21 mouse cellular contexts compared by ENCODE assay signal in genomic region chr12:109799395-109799794, GRCm38 (mm10).
A peak's percentile ranks its signal among the peaks of the same experiment; 100 is the strongest.
DNase-seq lines count a peak whose midpoint lies in the region; ATAC-seq and TF ChIP-seq lines count a peak whose summit lies in the region.
"Had no signal": no experiment of that assay in that cellular context is flagged by ENCODE, and none has a peak within 500 bp of the region (broad histone marks: within the 10 kb centered on the region; RNA-seq: fewer than 3 reads in every experiment).

No protein-coding gene starts in this region.

- no peaks in the 10 kb centered on the region for H3K9me3 ChIP-seq in hindbrain, postnatal 0 days (ENCODE audit: low read length)
- H3K9me3 ChIP-seq: forebrain, embryonic 12.5 days; forebrain, embryonic 15.5 days; hindbrain, embryonic 12.5 days; hindbrain, embryonic 15.5 days; intestine, embryonic 15.5 days had no signal

- H3K27me3 ChIP-seq in C2C12 (ENCODE audit: control insufficient read depth, insufficient read depth, insufficient read length) (peaks cover 7% of the 10 kb centered on the region), myocyte (ENCODE audit: control insufficient read depth, insufficient read depth, insufficient read length) (no peaks in the 10 kb centered on the region)
- H3K27me3 ChIP-seq in hindbrain, postnatal 0 days (ENCODE audit: insufficient read depth, low read length), result no peaks in the 10 kb centered on the region
- H3K27me3 ChIP-seq: CH12.LX; forebrain, embryonic 12.5 days; forebrain, embryonic 15.5 days; hindbrain, embryonic 12.5 days; hindbrain, embryonic 15.5 days; intestine, embryonic 15.5 days had no signal

- TF ChIP-seq CTCF in C2C12 (IDR thresholded peaks at IDR 0.05; ENCODE audit: control insufficient read depth, insufficient read depth, insufficient read length), result no peak
- TF ChIP-seq CTCF in hindbrain, postnatal 0 days (IDR thresholded peaks at IDR 0.05; ENCODE audit: low read depth), result no peak

- H3K4me1 ChIP-seq in hindbrain, postnatal 0 days (ENCODE audit: insufficient read depth, low read length), result no peaks in the 10 kb centered on the region
- H3K4me1 ChIP-seq: forebrain, embryonic 12.5 days; forebrain, embryonic 15.5 days; hindbrain, embryonic 12.5 days; hindbrain, embryonic 15.5 days; intestine, embryonic 15.5 days had no signal

- no peak overlapping the region for H3ac ChIP-seq in C2C12 (ENCODE audit: control insufficient read depth, insufficient read length, low read depth)
- H3ac ChIP-seq in myocyte (ENCODE audit: control insufficient read depth, insufficient read length), result no peak overlapping the region

- H3K4me2 ChIP-seq in myocyte (ENCODE audit: low read depth), result peak overlapping the region; percentile 24
- H3K4me2 ChIP-seq in hindbrain, postnatal 0 days (ENCODE audit: low read depth, low read length), result no peak overlapping the region
- H3K4me2 ChIP-seq: forebrain, embryonic 12.5 days; forebrain, embryonic 15.5 days; heart, embryonic 11.5 days; hindbrain, embryonic 12.5 days; hindbrain, embryonic 15.5 days; intestine, embryonic 15.5 days had no signal

- H3K79me3 ChIP-seq in C2C12 (ENCODE audit: low read depth), result no peaks in the 10 kb centered on the region

- intact Hi-C loops in gastrocnemius, postnatal 14 days (cut with DNase I; ENCODE audit: low total_unique reads), result no loop called here

- no peak overlapping the region for H3K4me3 ChIP-seq in C2C12 (ENCODE audit: insufficient read depth, poor library complexity, severe bottlenecking)
- H3K4me3 ChIP-seq in myocyte, result no peak overlapping the region
- no peak overlapping the region for H3K4me3 ChIP-seq in hindbrain, postnatal 0 days (ENCODE audit: low read length)
- H3K4me3 ChIP-seq: forebrain, embryonic 12.5 days; forebrain, embryonic 15.5 days; hindbrain, embryonic 12.5 days; hindbrain, embryonic 15.5 days; intestine, embryonic 15.5 days had no signal

- H3K79me2 ChIP-seq in C2C12 (ENCODE audit: control insufficient read depth, insufficient read depth) (no peaks in the 10 kb centered on the region), myocyte (ENCODE audit: control insufficient read depth, insufficient read depth) (no peaks in the 10 kb centered on the region)

- H3K27ac ChIP-seq in hindbrain, postnatal 0 days, result no peak overlapping the region
- H3K27ac ChIP-seq: forebrain, embryonic 12.5 days; forebrain, embryonic 15.5 days; hindbrain, embryonic 12.5 days; hindbrain, embryonic 15.5 days; intestine, embryonic 15.5 days had no signal

- no peak for TF ChIP-seq POLR2A in myocyte (IDR thresholded peaks at IDR 0.05; ENCODE audit: insufficient read length, low read depth)

- H3K9ac ChIP-seq in hindbrain, postnatal 0 days (replicated peaks; ENCODE audit: low read length), result no peak overlapping the region
- H3K9ac ChIP-seq: forebrain, embryonic 12.5 days; forebrain, embryonic 15.5 days; hindbrain, embryonic 12.5 days; hindbrain, embryonic 15.5 days; intestine, embryonic 15.5 days had no signal

- ATAC-seq in common myeloid progenitor, adult 5-6 weeks (replicated peaks; ENCODE audit: low read depth, poor library complexity, severe bottlenecking), result 0 out of 2 replicates have a peak, but pooled peaks have one; percentile 15
- ATAC-seq in hindbrain, postnatal 0 days, result no peak
- ATAC-seq: activated CD4-positive, CD25-positive, alpha-beta regulatory T cell, adult 4 months; forebrain, embryonic 15.5 days; intestine, embryonic 15.5 days had no signal

- WGBS in hindbrain, postnatal 0 days, result 83% methylated on average over 1 of the region's 1 CpGs

- H3K36me3 ChIP-seq in C2C12 (ENCODE audit: control insufficient read depth, insufficient read depth) (no peaks in the 10 kb centered on the region), myocyte (ENCODE audit: control insufficient read depth, insufficient read depth) (no peaks in the 10 kb centered on the region)
- H3K36me3 ChIP-seq in hindbrain, postnatal 0 days (ENCODE audit: insufficient read depth, low read length), result no peaks in the 10 kb centered on the region
- H3K36me3 ChIP-seq: forebrain, embryonic 12.5 days; forebrain, embryonic 15.5 days; G1E; hindbrain, embryonic 12.5 days; hindbrain, embryonic 15.5 days; intestine, embryonic 15.5 days had no signal

- DNase-seq in 3134 (ENCODE audit: extremely low read depth, insufficient read length, low spot score) (peak; percentile 19), adipocyte (ENCODE audit: low spot score) (no peak)
- DNase-seq in gastrocnemius, postnatal 14 days, result no peak
- DNase-seq in hindbrain, postnatal 0 days (ENCODE audit: low spot score), result no peak
- DNase-seq: cerebellum, adult 18-20 months; cerebellum, adult 9-11 months; cerebellum, postnatal 25 days; gastrocnemius, postnatal 10 days; kidney, adult 11 months had no signal

TF ChIP-seq in C2C12, 6 proteins besides CTCF, POLR2A, EP300 and RAD21:
- TF ChIP-seq USF1 (IDR thresholded peaks at IDR 0.05; ENCODE audit: low read depth) (no peak), FOSL1 (IDR thresholded peaks at IDR 0.05; ENCODE audit: insufficient read depth, low read length, poor library complexity, severe bottlenecking) (peak; percentile 54)
TF ChIP-seq in C2C12: peak in this region for 1.

TF ChIP-seq in myocyte, 11 proteins besides CTCF, POLR2A, EP300 and RAD21:
- no peak for TF ChIP-seq E2F4 (IDR thresholded peaks at IDR 0.05; ENCODE audit: insufficient read depth)
- no peak for TF ChIP-seq CEBPB (IDR thresholded peaks at IDR 0.05; ENCODE audit: insufficient read depth, poor library complexity, severe bottlenecking)
- no peak for TF ChIP-seq TCF3 (IDR thresholded peaks at IDR 0.05; ENCODE audit: insufficient read length, low read depth)
- TF ChIP-seq MAX (IDR thresholded peaks at IDR 0.05; ENCODE audit: low read depth), result no peak
- TF ChIP-seq REST (IDR thresholded peaks at IDR 0.05; ENCODE audit: insufficient read depth, insufficient read length), result no peak
- TF ChIP-seq USF1 (IDR thresholded peaks at IDR 0.05; ENCODE audit: low read depth), result no peak
- no peak for TF ChIP-seq SRF (IDR thresholded peaks at IDR 0.05; ENCODE audit: control insufficient read depth, insufficient read length, low read depth)
- no peak for TF ChIP-seq POLR2AphosphoS2 (IDR thresholded peaks at IDR 0.05; ENCODE audit: insufficient read length, low read depth)
- no peak for TF ChIP-seq MYOG (IDR thresholded peaks at IDR 0.05; ENCODE audit: control insufficient read depth in 1 of 3, insufficient read depth in 1 of 3, insufficient read length in 2 of 3, low read depth in 2 of 3)
- TF ChIP-seq MYOD1 (IDR thresholded peaks at IDR 0.05; ENCODE audit: control insufficient read depth in 1 of 3, insufficient read length in 2 of 3, low read depth in 2 of 3), result no peak
- TF ChIP-seq TCF12 (IDR thresholded peaks at IDR 0.05; ENCODE audit: insufficient read depth, poor library complexity, severe bottlenecking), result no peak
